Mouse (Mus musculus) embryonic facial prominence, embryonic 14.5 days (tissue): ENCODE measurements at regions not wholly inside any gene's neighbourhood (a gene's known extent, or its start where the extent isn't known, plus 50 kb on each side); places are given as distances from the start of the nearest gene placed in this dataset.

Source experiments
- ATAC-seq: fragments of 200-750 bp; cut with Nextera tagmentation; 2 replicates; pipeline ENCODE4 v1.8.0; 2017; ENCODE audit warnings: low read depth, moderate number of reproducible peaks, moderate TSS enrichment
- DNase-seq: peaks from one replicate; pipeline ENCODE4 v3.0.0-alpha.2; 2015; ENCODE audit warnings: low spot score
- H3K27ac ChIP-seq: fragments of 300-500 bp; sonication (generic); replicated peaks from 2 replicates; pipeline ENCODE4 v1.5.1; 2014; ENCODE audit warnings: low read depth, mild to moderate bottlenecking, low read length, moderate library complexity
- H3K27me3 ChIP-seq: fragments of 300-500 bp; sonication (generic); replicated peaks from 2 replicates; pipeline ENCODE4 v1.6.1; 2014; ENCODE audit warnings: low read length; ENCODE audit not compliant: control insufficient read depth, insufficient read depth
- H3K36me3 ChIP-seq: fragments of 300-500 bp; sonication (generic); 2 replicates; pipeline ENCODE4 v1.6.1; 2014; ENCODE audit warnings: low read length, mixed read lengths; ENCODE audit not compliant: control insufficient read depth, insufficient read depth
- H3K4me1 ChIP-seq: fragments of 300-500 bp; sonication (generic); 2 replicates; pipeline ENCODE4 v1.6.1; 2014; ENCODE audit warnings: antibody characterized with exemption, low read length; ENCODE audit not compliant: control insufficient read depth, insufficient read depth
- H3K4me2 ChIP-seq: fragments of 300-500 bp; sonication (generic); 2 replicates; pipeline ENCODE4 v1.6.1; 2014; ENCODE audit warnings: low read depth, mild to moderate bottlenecking, low read length, moderate library complexity, mixed read lengths
- H3K4me3 ChIP-seq: fragments of 300-500 bp; sonication (generic); 2 replicates; pipeline ENCODE4 v1.5.1; 2014; ENCODE audit warnings: low read depth, mild to moderate bottlenecking, low read length
- H3K9ac ChIP-seq: fragments of 300-500 bp; sonication (generic); 2 replicates; pipeline ENCODE4 v1.6.1; 2014; ENCODE audit warnings: low read depth, mild to moderate bottlenecking, low read length, moderate library complexity, mixed read lengths
- H3K9me3 ChIP-seq: fragments of 300-500 bp; sonication (generic); 2 replicates; pipeline ENCODE4 v1.6.1; 2016; ENCODE audit warnings: low read length; ENCODE audit not compliant: control insufficient read depth
- WGBS: fragments of 180-500 bp; shearing (Covaris S2); extraction: QIAGEN DNeasy Blood & Tissue Kit; methylation state at CpG from one replicate; pipeline ENCODE4 v1.1.7; 2014; 5-methylcytosine and 5-hydroxymethylcytosine counted together

DNA sequence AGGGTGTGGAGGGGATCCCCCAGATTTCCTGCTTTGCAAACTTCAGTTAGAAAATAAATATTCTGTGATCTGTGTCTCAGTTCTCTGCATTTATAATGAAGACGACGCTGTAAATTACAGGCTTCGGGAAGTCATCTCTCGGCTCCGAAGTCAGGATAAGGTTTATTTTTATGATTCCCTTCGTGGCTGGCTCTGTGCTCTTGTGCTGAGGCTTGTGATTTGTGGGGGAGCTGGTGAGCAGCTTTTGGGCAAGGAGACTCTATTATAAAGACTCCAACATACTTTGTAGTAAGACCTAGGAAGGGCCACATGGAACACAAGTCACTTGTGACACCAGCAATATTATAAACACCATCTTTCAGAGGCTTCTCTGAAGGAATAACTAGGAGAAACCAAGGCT is 146.0 kb downstream of the Kcnk1 start:
- Histone ChIP-seq H3K27me3 (peaks cover 33% of the 10 kb centered on the region), H3K9ac (no peak overlapping the region), H3K9me3 (no peaks in the 10 kb centered on the region), H3K36me3 (no peaks in the 10 kb centered on the region), H3K27ac (no peak overlapping the region), H3K4me3 (no peak overlapping the region), H3K4me2 (no peak overlapping the region), H3K4me1 (peaks cover 8% of the 10 kb centered on the region; the same call in 1 of the 2 replicates)
- ATAC-seq: no peak
- no peak for DNase-seq
- WGBS: 81% methylated on average over 6 of the region's 6 CpGs

DNA sequence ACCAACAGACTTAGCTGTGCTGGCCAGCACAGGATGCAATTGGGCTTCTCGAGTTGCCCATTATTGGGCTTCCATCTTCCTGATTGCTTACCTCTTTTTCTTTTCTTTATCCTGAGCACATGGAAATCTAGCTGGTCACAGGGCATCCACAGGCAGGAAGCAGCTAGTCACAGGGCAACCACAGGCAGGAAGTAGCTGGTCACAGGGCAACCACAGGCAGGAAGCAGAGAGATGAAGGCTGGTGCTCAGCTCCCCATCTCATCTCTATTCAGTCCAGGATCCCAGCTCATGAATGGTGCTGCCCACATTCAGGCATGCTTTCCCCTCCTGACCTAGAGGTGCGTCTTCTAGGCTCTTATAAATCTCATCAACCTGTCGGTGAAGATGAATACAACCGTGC is 146.8 kb upstream of the Slc35f3 start:
- Histone ChIP-seq H3K27ac (no peak overlapping the region), H3K36me3 (no peaks in the 10 kb centered on the region), H3K9me3 (no peaks in the 10 kb centered on the region), H3K4me1 (no peaks in the 10 kb centered on the region), H3K4me2 (no peak overlapping the region), H3K9ac (no peak overlapping the region), H3K4me3 (no peak overlapping the region), H3K27me3 (no peaks in the 10 kb centered on the region)
- DNase-seq (no peak), ATAC-seq (no peak)
- WGBS: 75% methylated on average over 4 of the region's 4 CpGs

DNA sequence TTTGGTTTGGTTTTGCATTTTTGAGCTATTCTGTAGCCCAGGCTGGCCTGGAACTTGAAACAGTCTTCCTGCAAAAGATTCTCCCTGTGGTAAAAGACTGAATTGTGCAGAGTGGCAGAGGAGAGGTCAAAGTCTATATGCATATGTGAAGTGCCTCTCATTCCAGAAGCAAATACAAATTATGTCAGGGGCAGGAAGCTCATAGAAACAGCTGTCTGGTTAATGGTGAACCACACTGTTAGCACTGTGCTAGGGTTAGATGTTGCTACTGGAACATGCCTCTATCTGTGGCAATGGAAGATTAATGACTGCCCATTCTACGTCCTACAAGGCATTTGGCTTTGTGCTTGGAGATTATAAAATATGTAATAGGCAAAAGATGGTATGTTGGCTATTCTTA is 144.4 kb upstream of the Slc35f3 start:
- H3K36me3 ChIP-seq: no peaks in the 10 kb centered on the region
- 82% methylated on average over 1 of the region's 1 CpGs for WGBS

DNA sequence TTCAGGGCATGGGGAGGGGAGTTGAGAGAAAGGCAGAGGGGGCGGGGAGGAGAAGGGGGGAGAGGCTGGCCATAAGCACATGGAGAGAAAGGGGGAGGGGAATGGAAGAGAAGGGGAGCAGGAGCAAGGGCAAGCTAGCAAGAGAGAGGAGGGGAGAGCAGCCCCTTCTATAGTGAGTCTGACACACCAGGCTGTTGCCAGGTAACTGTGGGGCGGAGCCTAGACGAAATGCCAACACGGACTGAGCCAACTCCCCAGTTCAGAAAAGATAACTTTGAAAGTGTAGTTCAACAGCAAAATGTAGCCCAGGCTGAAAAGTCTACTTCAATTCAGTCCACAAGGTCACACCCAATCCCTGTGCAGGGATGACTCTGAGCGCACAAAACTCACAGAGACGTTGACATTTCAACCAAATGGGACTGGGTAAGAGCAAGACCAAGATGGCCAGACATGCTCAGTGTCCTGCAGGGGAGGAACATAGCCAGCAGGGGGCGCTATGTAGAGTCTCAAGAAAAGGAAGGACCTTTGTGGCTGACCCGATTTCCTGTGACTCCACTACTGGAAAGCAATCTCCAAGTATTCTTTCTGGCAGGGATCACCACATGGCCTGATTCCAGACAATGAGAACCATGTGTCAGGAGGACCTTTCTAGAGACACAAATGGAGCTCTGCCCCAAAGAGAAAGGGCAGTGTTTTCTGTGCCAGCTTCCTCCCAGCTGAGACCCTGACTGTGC is 140.7 kb upstream of the Slc35f3 start:
- ATAC-seq (no peak), DNase-seq (peak; percentile 32)
- Histone ChIP-seq H3K36me3 (no peaks in the 10 kb centered on the region), H3K27me3 (no peaks in the 10 kb centered on the region), H3K4me2 (no peak overlapping the region), H3K9ac (no peak overlapping the region), H3K27ac (no peak overlapping the region), H3K4me1 (0 out of 2 replicates have a peak, but pooled peaks cover under 1% of the 10 kb centered on the region), H3K4me3 (no peak overlapping the region), H3K9me3 (no peaks in the 10 kb centered on the region)
- WGBS: 66% methylated on average over 8 of the region's 8 CpGs

More for the DNA sequence above, 144.4 kb upstream of the Slc35f3 start:
- DNase-seq (no peak), ATAC-seq (no peak)
- Histone ChIP-seq H3K27me3 (no peaks in the 10 kb centered on the region), H3K27ac (no peak overlapping the region), H3K9ac (no peak overlapping the region), H3K4me1 (no peaks in the 10 kb centered on the region), H3K4me3 (no peak overlapping the region), H3K4me2 (no peak overlapping the region), H3K9me3 (no peaks in the 10 kb centered on the region)

DNA sequence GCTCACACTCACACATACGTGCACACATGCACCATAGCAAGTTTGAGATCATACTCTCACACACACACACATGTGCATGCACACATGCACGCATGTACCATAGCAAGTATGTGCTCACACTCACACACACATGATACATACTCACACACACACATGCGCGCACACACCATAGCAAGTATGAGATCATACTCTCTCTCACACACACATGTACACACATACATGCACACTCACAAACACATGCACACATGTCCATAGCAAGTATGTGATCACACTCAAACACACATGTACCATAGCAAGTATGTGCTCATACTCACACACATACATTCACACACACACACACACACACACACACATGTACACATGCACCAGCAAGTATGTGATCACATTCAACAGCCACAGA is 138.9 kb upstream of the Slc35f3 start:
- Histone ChIP-seq H3K9me3 (no peaks in the 10 kb centered on the region), H3K9ac (no peak overlapping the region), H3K4me3 (no peak overlapping the region), H3K27me3 (no peaks in the 10 kb centered on the region), H3K4me1 (0 out of 2 replicates have a peak, but pooled peaks cover 4% of the 10 kb centered on the region), H3K4me2 (no peak overlapping the region), H3K27ac (no peak overlapping the region), H3K36me3 (no peaks in the 10 kb centered on the region)
- WGBS: 98% methylated on average over 4 of the region's 4 CpGs
- no peak for ATAC-seq
- DNase-seq: no peak

DNA sequence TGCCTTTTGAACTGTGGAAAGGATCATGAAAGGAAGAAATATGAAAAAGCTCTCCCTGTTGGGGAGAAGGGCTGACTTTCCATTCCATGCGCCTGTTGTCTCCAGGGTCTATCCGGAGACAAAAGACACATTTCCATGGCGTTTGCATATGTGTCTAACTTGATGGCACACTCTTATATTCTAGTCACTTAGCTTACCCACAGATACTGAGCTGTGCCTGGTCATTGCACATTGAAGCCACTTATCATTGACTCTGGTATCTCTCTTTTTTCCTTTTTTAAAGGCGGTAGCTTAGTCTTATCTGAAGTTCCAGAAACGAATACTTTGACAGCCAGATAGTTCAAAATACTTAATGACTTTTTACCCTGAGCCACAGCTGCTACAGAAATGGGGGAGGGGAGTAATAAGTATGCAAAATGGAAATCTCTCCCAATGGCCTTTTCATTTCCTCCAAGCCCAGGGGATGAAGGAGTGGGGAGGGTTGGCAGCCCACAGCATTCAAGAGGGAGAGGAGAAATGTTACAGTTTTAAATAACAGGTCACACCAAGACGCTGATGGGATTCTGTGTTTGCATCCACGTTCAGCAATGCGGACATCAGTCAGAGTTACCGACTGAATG is 137.9 kb upstream of the Slc35f3 start:
- Histone ChIP-seq H3K4me3 (no peak overlapping the region), H3K27ac (no peak overlapping the region), H3K4me1 (0 out of 2 replicates have a peak, but pooled peaks cover 4% of the 10 kb centered on the region), H3K9me3 (no peaks in the 10 kb centered on the region), H3K36me3 (no peaks in the 10 kb centered on the region), H3K27me3 (no peaks in the 10 kb centered on the region), H3K4me2 (no peak overlapping the region), H3K9ac (no peak overlapping the region)
- 63% methylated on average over 9 of the region's 9 CpGs for WGBS
- DNase-seq (no peak), ATAC-seq (no peak)

DNA sequence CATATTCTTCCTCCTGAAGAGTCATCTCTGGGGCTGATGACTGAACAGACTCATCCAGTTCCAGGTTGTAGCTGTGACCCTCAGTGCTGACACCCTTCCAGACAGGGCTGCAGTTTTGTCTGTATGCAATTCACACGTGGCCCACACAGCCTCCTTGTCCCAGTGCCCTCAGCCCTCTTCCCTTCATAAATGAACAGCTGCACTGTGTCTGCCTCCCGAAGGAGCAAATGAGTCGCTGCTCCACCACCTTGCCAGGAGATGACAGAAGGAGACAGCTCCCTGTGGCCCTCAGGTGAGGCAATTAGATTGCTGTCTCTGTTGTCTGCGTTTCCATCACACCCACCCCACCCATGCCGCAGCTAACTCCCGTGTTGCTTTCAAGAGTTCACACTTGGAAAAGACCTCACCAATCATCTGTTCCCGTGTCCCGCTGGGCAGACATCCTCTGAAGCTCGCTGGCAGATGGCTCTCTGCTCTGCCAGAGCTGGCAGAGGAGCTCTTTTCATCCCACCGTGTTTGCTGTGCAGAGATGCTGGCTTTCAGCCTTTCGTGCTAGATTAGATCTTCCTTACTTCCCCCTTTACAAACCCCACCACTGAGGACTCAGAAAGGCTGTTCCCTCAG is 135.5 kb upstream of the Slc35f3 start:
- DNase-seq (peak; percentile 13), ATAC-seq (0 out of 2 replicates have a peak, but pooled peaks have one; percentile 47)
- Histone ChIP-seq H3K4me2 (no peak overlapping the region; the same call in 1 of the 2 replicates), H3K9ac (no peak overlapping the region), H3K9me3 (no peaks in the 10 kb centered on the region), H3K27me3 (no peaks in the 10 kb centered on the region), H3K36me3 (no peaks in the 10 kb centered on the region), H3K27ac (no peak overlapping the region), H3K4me1 (0 out of 2 replicates have a peak, but pooled peaks cover 4% of the 10 kb centered on the region), H3K4me3 (no peak overlapping the region)
- 35% methylated on average over 11 of the region's 11 CpGs for WGBS

DNA sequence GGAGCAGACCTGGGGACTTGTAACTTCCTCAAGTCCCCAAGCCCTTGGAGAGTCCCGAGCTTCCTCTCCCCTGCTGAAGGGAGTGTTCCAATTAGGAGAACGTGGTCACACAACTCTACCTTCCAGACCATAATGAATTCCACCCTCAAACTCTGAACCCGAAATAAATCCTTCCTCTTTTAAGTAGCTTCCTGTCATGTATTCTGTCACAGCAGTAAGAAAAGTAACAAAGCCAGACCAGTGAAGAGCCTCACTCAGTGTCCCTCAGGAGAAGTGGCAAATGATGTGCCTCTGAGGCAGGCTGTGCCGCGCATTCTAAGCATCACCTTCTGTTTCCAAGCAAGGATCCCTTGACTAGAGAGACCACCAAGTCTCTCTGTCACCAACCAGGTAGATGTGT is 134.4 kb upstream of the Slc35f3 start:
- 58% methylated on average over 5 of the region's 5 CpGs for WGBS

More for the DNA sequence above, 134.4 kb upstream of the Slc35f3 start:
- no peak overlapping the region for H3K4me2 ChIP-seq
- H3K27ac ChIP-seq: no peak overlapping the region
- DNase-seq (no peak), ATAC-seq (no peak)
- no peak overlapping the region for H3K4me3 ChIP-seq
- no peaks in the 10 kb centered on the region for H3K27me3 ChIP-seq
- no peaks in the 10 kb centered on the region for H3K36me3 ChIP-seq
- H3K9ac ChIP-seq: no peak overlapping the region
- H3K4me1 ChIP-seq: 0 out of 2 replicates have a peak, but pooled peaks cover 4% of the 10 kb centered on the region
- H3K9me3 ChIP-seq: 0 out of 2 replicates have a peak, but pooled peaks cover 4% of the 10 kb centered on the region
